Mouse (Mus musculus): ENCODE data around the gene Rapgef4. TPM values are rescaled to one million over a fixed set of nuclear protein-coding genes. Genes with fewer than 3 reads are reported as not detected.

Rapgef4 gene
- polyA plus RNA-seq, 1 experiment: 11.3 TPM

- Histone ChIP-seq H3K4me1 (ENCODE audit: control insufficient read depth, insufficient read depth, insufficient read length) (no peaks in the 10 kb centered on the region), H3K36me3 (ENCODE audit: control insufficient read depth, insufficient read depth, low read length) (peaks cover 6% of the 10 kb centered on the region), H3K27me3 (ENCODE audit: control insufficient read depth, insufficient read depth, low read length) (no peaks in the 10 kb centered on the region), H3K27ac (ENCODE audit: insufficient read depth, low read length) (no peak overlapping the region), H3K4me3 (ENCODE audit: extremely low read depth, insufficient read depth, insufficient read length) (no peak overlapping the region)
- WGBS: 89% methylated on average over 4 of the region's 4 CpGs
- no peak for DNase-seq (ENCODE audit: low read depth in 1 of 2, low spot score in 2 of 2)
- TF ChIP-seq POLR2A (IDR thresholded peaks at IDR 0.05; ENCODE audit: low read depth, low read length) (no peak), CTCF (IDR thresholded peaks at IDR 0.05; ENCODE audit: extremely low read depth, insufficient read depth, insufficient read length, insufficient replicate concordance) (no peak)
Measured at GRCm38 (mm10) chr2:72206530-72207248, 225.6 kb downstream of the Rapgef4 start.

GRCm38 (mm10) chr2:72217336-72217735, 236.3 kb downstream of the Rapgef4 start:
- Histone ChIP-seq H3K4me3 (ENCODE audit: extremely low read depth, insufficient read depth, insufficient read length) (no peak overlapping the region), H3K27ac (ENCODE audit: insufficient read depth, low read length) (no peak overlapping the region), H3K36me3 (ENCODE audit: control insufficient read depth, insufficient read depth, low read length) (no peaks in the 10 kb centered on the region; the same call in 1 of the 2 replicates), H3K27me3 (ENCODE audit: control insufficient read depth, insufficient read depth, low read length) (no peaks in the 10 kb centered on the region), H3K4me1 (ENCODE audit: control insufficient read depth, insufficient read depth, insufficient read length) (no peaks in the 10 kb centered on the region)
- TF ChIP-seq POLR2A (IDR thresholded peaks at IDR 0.05; ENCODE audit: low read depth, low read length) (no peak), CTCF (IDR thresholded peaks at IDR 0.05; ENCODE audit: extremely low read depth, insufficient read depth, insufficient read length, insufficient replicate concordance) (no peak)
- WGBS: 87% methylated on average over 3 of the region's 3 CpGs
- no peak for DNase-seq (ENCODE audit: low read depth in 1 of 2, low spot score in 2 of 2)

- H3K27me3 ChIP-seq (ENCODE audit: control insufficient read depth, insufficient read depth, low read length): no peaks in the 10 kb centered on the region
- H3K4me3 ChIP-seq (ENCODE audit: extremely low read depth, insufficient read depth, insufficient read length): no peak overlapping the region
- no peak overlapping the region for H3K27ac ChIP-seq (ENCODE audit: insufficient read depth, low read length)
- TF ChIP-seq CTCF (IDR thresholded peaks at IDR 0.05; ENCODE audit: extremely low read depth, insufficient read depth, insufficient read length, insufficient replicate concordance) (peak; percentile 40; the same call in 1 of the 2 replicates), POLR2A (IDR thresholded peaks at IDR 0.05; ENCODE audit: low read depth, low read length) (no peak)
- peak; percentile 34 to 40 for DNase-seq (ENCODE audit: low read depth in 1 of 2, low spot score in 2 of 2)
- no peaks in the 10 kb centered on the region for H3K4me1 ChIP-seq (ENCODE audit: control insufficient read depth, insufficient read depth, insufficient read length)
- 9% methylated on average over 3 of the region's 3 CpGs for WGBS
- H3K36me3 ChIP-seq (ENCODE audit: control insufficient read depth, insufficient read depth, low read length): peaks cover 2% of the 10 kb centered on the region
Measured at GRCm38 (mm10) chr2:72219921-72220320, 238.9 kb downstream of the Rapgef4 start.

GRCm38 (mm10) chr2:72221283-72221682, 240.2 kb downstream of the Rapgef4 start:
- WGBS: 90% methylated on average over 11 of the region's 11 CpGs
- Histone ChIP-seq H3K27me3 (ENCODE audit: control insufficient read depth, insufficient read depth, low read length) (no peaks in the 10 kb centered on the region), H3K27ac (ENCODE audit: insufficient read depth, low read length) (no peak overlapping the region), H3K4me3 (ENCODE audit: extremely low read depth, insufficient read depth, insufficient read length) (no peak overlapping the region), H3K4me1 (ENCODE audit: control insufficient read depth, insufficient read depth, insufficient read length) (no peaks in the 10 kb centered on the region), H3K36me3 (ENCODE audit: control insufficient read depth, insufficient read depth, low read length) (peaks cover 2% of the 10 kb centered on the region)
- no peak for DNase-seq (ENCODE audit: low read depth in 1 of 2, low spot score in 2 of 2)
- TF ChIP-seq POLR2A (IDR thresholded peaks at IDR 0.05; ENCODE audit: low read depth, low read length): no peak
- TF ChIP-seq CTCF (IDR thresholded peaks at IDR 0.05; ENCODE audit: extremely low read depth, insufficient read depth, insufficient read length, insufficient replicate concordance): no peak

- no peak for DNase-seq (ENCODE audit: low read depth in 1 of 2, low spot score in 2 of 2)
- no peak overlapping the region for H3K27ac ChIP-seq (ENCODE audit: insufficient read depth, low read length)
Measured at GRCm38 (mm10) chr2:72221706-72222105, 240.7 kb downstream of the Rapgef4 start.

DNA sequence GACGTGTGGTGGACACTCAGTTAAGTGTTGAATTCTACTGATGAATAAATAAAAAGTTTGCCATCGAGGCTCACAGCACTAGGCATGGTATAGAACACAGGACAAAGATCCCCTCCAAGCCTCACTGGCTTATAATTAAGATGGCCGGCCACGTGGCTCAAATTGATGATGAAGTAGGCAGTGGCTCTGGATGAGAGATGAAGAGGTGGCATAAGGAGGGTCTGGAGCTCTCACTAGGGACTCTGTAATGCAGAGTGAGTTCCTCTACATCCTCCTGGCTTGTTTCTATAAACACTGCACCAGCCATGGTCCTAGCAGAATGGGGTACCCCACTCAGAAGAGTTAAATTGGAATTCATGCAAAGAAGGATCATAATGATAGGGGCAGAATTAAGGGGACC, 241.2 kb downstream of the Rapgef4 start:
- DNase-seq (ENCODE audit: low read depth in 1 of 2, low spot score in 2 of 2): no peak
- Histone ChIP-seq H3K36me3 (ENCODE audit: control insufficient read depth, insufficient read depth, low read length) (peaks cover 4% of the 10 kb centered on the region), H3K4me1 (ENCODE audit: control insufficient read depth, insufficient read depth, insufficient read length) (no peaks in the 10 kb centered on the region), H3K27ac (ENCODE audit: insufficient read depth, low read length) (no peak overlapping the region), H3K27me3 (ENCODE audit: control insufficient read depth, insufficient read depth, low read length) (no peaks in the 10 kb centered on the region), H3K4me3 (ENCODE audit: extremely low read depth, insufficient read depth, insufficient read length) (no peak overlapping the region)
- WGBS: 87% methylated on average over 4 of the region's 4 CpGs
- TF ChIP-seq CTCF (IDR thresholded peaks at IDR 0.05; ENCODE audit: extremely low read depth, insufficient read depth, insufficient read length, insufficient replicate concordance): no peak

More at GRCm38 (mm10) chr2:72221706-72222105, 240.7 kb downstream of the Rapgef4 start:
- no peak overlapping the region for H3K4me3 ChIP-seq (ENCODE audit: extremely low read depth, insufficient read depth, insufficient read length)
- no peaks in the 10 kb centered on the region for H3K4me1 ChIP-seq (ENCODE audit: control insufficient read depth, insufficient read depth, insufficient read length)
- H3K36me3 ChIP-seq (ENCODE audit: control insufficient read depth, insufficient read depth, low read length): peaks cover 4% of the 10 kb centered on the region
- no peak for TF ChIP-seq POLR2A (IDR thresholded peaks at IDR 0.05; ENCODE audit: low read depth, low read length)
- no peak for TF ChIP-seq CTCF (IDR thresholded peaks at IDR 0.05; ENCODE audit: extremely low read depth, insufficient read depth, insufficient read length, insufficient replicate concordance)
- WGBS: 80% methylated on average over 7 of the region's 7 CpGs
- no peaks in the 10 kb centered on the region for H3K27me3 ChIP-seq (ENCODE audit: control insufficient read depth, insufficient read depth, low read length)

GRCm38 (mm10) chr2:72222736-72223455, 241.9 kb downstream of the Rapgef4 start:
- WGBS: 80% methylated on average over 16 of the region's 16 CpGs
- H3K27ac ChIP-seq (ENCODE audit: insufficient read depth, low read length): no peak overlapping the region

More at GRCm38 (mm10) chr2:72222736-72223455, 241.9 kb downstream of the Rapgef4 start:
- DNase-seq (ENCODE audit: low read depth in 1 of 2, low spot score in 2 of 2): no peak
- H3K4me3 ChIP-seq (ENCODE audit: extremely low read depth, insufficient read depth, insufficient read length): no peak overlapping the region
- no peaks in the 10 kb centered on the region for H3K4me1 ChIP-seq (ENCODE audit: control insufficient read depth, insufficient read depth, insufficient read length)
- peaks cover 4% of the 10 kb centered on the region for H3K36me3 ChIP-seq (ENCODE audit: control insufficient read depth, insufficient read depth, low read length)
- no peaks in the 10 kb centered on the region for H3K27me3 ChIP-seq (ENCODE audit: control insufficient read depth, insufficient read depth, low read length)
- no peak for TF ChIP-seq CTCF (IDR thresholded peaks at IDR 0.05; ENCODE audit: extremely low read depth, insufficient read depth, insufficient read length, insufficient replicate concordance)
- TF ChIP-seq POLR2A (IDR thresholded peaks at IDR 0.05; ENCODE audit: low read depth, low read length): no peak

Data from spleen, adult 2 months (tissue).